Mouse (Mus musculus): ENCODE data around the gene Ehf.

GRCm38 (mm10) chr2:103289407-103289950 is 13.6 kb downstream of the Ehf start:
- no peak for TF ChIP-seq POLR2A (IDR thresholded peaks at IDR 0.05; ENCODE audit: insufficient read depth, low read depth, low read length)
- no peak for TF ChIP-seq CTCF (IDR thresholded peaks at IDR 0.05)
